Mouse (Mus musculus) testis, adult 2 months (tissue): ENCODE measurements around the gene Gm5114. TPM values are rescaled to one million over a fixed set of nuclear protein-coding genes. Genes with fewer than 3 reads are reported as not detected.
"Not testable (repeated sequence)": the region's sequence is repeated elsewhere in the genome, so short reads cannot be mapped to it uniquely, and the experiment has no call there.

Experiments used
- H3K27ac ChIP-seq: fragments of 200-500 bp; 2 replicates; pipeline ENCODE4 v1.5.1; 2012; ENCODE audit warnings: low read depth, low read length; ENCODE audit not compliant: control insufficient read depth, insufficient read depth
- H3K27me3 ChIP-seq: fragments of 200-500 bp; 2 replicates; pipeline ENCODE4 v1.6.1; 2012; ENCODE audit warnings: mild to moderate bottlenecking, low read length, moderate library complexity; ENCODE audit not compliant: control insufficient read depth, insufficient read depth
- H3K36me3 ChIP-seq: fragments of 200-500 bp; 2 replicates; pipeline ENCODE4 v1.6.1; 2012; ENCODE audit warnings: mild to moderate bottlenecking, low read length; ENCODE audit not compliant: control insufficient read depth, insufficient read depth
- H3K4me1 ChIP-seq: fragments of 200-500 bp; 2 replicates; pipeline ENCODE4 v1.6.1; 2012; ENCODE audit warnings: low read length; ENCODE audit not compliant: control insufficient read depth, insufficient read depth
- H3K4me3 ChIP-seq: fragments of 200-500 bp; 2 replicates; pipeline ENCODE4 v1.5.1; 2012; ENCODE audit warnings: low read depth, mild to moderate bottlenecking, low read length, moderate library complexity, mixed read lengths; ENCODE audit not compliant: control insufficient read depth
- CTCF ChIP-seq: fragments of 200-500 bp; IDR thresholded peaks from 2 replicates; pipeline ENCODE4 v1.5.1; 2012; ENCODE audit warnings: low read depth, mild to moderate bottlenecking, inconsistent platforms, low read length, moderate library complexity; ENCODE audit not compliant: control insufficient read depth, insufficient read depth, insufficient replicate concordance
- POLR2A ChIP-seq: fragments of 200-500 bp; IDR thresholded peaks from 2 replicates; pipeline ENCODE4 v1.6.1; 2012; ENCODE audit warnings: low read depth, mild to moderate bottlenecking, inconsistent platforms, low read length, moderate library complexity; ENCODE audit not compliant: control insufficient read depth
- polyA plus RNA-seq: library from polyadenylated mRNA; depleted of rRNA; stranded (reverse); fragments of >200 nt; gene quantifications from 2 replicates; pipeline ENCODE4 v1.2.3, GENCODE M21; 2012; rRNA removed

Gene Gm5114
- 9.0 and 11.3 TPM in 2 replicates for polyA plus RNA-seq

DNA sequence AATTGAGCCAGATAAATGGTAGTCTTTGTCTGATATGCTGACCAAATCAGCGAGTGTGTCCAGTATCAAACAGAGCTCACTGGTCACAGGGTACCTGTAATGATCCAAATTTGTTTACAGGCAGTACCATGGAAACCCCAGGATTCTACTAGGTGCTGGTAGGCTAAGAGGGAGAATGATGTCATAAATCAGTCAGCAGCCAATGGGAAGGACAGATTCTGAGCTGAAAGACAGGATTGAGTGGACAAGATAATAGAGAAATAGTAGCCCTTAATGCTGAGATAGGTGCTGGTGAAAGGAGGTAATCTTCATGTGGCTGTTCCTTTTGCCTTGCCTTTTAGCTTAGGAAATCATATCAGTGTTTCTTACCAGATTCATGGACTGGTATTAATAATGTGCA, at the start of gene Gm5114:
Gene Gm5114, minus strand, starts transcription at position 101 of the 400 bp plus-strand sequence.
- not testable (repeated sequence) for H3K36me3 ChIP-seq, H3K4me1 ChIP-seq, H3K27ac ChIP-seq, H3K27me3 ChIP-seq
- H3K4me3 ChIP-seq: peak within 1 kb of the TSS; percentile 25; the same call in 1 of the 2 replicates

DNA sequence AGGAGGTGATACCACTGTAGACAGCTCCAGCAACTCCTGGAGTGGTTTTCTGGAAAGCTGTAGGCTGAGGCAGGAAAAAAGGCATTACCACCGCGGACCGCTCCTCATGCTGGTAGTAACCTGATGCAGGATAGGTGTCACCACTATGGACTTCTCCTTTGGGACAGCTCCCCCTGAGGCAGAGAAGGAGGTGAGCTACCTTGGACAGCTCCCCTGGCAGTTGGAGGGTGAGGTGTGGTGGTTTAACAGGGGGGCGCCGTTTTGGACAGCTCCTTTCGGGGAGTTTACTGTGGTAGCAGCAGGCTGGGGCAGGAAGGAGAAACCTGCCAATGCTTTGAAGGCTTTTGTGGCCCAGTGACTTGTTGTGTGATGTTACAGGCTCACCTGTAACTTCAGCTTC, 42.8 kb upstream of the Gm5114 start:
- TF ChIP-seq POLR2A: no peak
- TF ChIP-seq CTCF: no peak
- Histone ChIP-seq H3K4me3 (no peak overlapping the region), H3K4me1 (no peaks in the 10 kb centered on the region), H3K27me3 (no peaks in the 10 kb centered on the region), H3K27ac (no peak overlapping the region), H3K36me3 (no peaks in the 10 kb centered on the region)

DNA sequence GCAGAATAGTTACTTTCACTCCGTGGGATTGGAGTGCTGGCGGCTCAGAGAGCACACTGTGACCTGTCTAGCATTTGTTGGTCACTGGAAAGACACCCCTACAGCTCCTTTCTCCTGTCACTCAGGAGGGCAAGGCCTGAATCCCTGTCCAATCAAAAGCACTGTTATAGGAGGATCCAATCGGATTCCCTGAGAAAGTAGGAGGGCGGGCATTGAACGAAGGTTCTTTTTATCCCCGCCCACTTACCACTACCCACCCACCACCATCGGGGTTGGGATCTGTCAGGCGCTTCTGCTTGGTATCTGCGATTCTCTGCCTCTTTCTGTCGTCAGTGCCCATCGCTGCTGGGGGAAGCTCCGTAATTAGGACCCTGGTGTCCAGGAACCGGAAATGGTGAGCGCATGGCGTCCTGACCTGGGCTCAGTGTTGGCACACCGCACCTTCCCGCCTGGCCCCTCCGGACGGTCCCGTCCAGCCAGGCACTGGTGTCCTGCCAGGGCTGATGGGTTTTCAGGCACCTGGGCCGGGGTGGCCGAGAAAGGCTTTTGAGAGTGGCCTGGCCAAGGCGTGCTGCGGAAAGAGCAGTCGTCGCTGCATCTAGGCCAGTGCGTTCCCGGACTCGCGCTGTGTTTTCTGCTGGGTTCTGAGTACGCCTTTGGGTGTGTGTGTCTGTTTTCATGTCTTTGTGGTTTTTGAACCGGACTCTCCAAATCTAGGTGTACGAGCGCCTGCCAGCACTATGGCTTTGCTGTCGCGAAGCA, 36.5 kb upstream of the Gm5114 start:
- peaks cover 8% of the 10 kb centered on the region for H3K4me1 ChIP-seq
- no peak for TF ChIP-seq CTCF
- TF ChIP-seq POLR2A: no peak
- peak overlapping the region; percentile 90 for H3K4me3 ChIP-seq
- no peaks in the 10 kb centered on the region for H3K27me3 ChIP-seq
- H3K27ac ChIP-seq: no peak overlapping the region
- no peaks in the 10 kb centered on the region for H3K36me3 ChIP-seq

DNA sequence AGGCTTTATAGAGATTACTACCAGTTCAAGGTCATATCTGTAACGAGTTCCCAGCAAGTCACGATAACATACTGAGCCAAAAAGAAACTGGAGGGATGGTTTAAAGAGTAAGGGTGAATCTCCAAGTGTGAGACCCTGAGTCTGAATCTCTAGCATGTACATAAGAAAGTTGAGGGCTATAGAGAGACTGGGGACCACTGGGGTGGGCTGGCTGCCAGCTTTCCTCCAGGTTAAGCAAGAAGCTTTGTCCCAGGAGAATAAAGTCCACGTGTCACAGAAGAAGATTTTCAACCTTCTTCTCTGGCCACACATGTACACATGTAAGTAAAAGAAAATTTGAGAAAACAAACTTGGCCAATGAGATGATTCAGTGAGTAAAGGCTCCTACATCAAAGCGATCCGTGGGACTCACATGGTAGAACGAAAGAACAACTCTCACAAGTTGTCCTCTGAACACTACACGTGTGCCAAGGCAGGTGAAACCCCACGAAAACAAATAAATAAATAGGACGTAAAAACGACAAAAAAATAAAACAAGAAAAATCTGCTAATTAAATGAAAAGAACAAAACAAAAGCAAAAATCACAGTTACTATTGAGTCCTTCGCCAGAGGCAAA, 35.8 kb upstream of the Gm5114 start:
- Histone ChIP-seq H3K27me3 (no peaks in the 10 kb centered on the region), H3K4me1 (peaks cover 8% of the 10 kb centered on the region), H3K36me3 (no peaks in the 10 kb centered on the region), H3K4me3 (no peak overlapping the region; the same call in 1 of the 2 replicates), H3K27ac (no peak overlapping the region)
- TF ChIP-seq CTCF: no peak
- no peak for TF ChIP-seq POLR2A

- H3K27ac ChIP-seq: no peak overlapping the region
- H3K4me3 ChIP-seq: no peak overlapping the region
- TF ChIP-seq CTCF (no peak), POLR2A (no peak)
- no peaks in the 10 kb centered on the region for H3K36me3 ChIP-seq
- peaks cover 3% of the 10 kb centered on the region; the same call in 1 of the 2 replicates for H3K4me1 ChIP-seq
- no peaks in the 10 kb centered on the region for H3K27me3 ChIP-seq
Measured at GRCm38 (mm10) chr7:39441237-39441636, 28.3 kb upstream of the Gm5114 start.

DNA sequence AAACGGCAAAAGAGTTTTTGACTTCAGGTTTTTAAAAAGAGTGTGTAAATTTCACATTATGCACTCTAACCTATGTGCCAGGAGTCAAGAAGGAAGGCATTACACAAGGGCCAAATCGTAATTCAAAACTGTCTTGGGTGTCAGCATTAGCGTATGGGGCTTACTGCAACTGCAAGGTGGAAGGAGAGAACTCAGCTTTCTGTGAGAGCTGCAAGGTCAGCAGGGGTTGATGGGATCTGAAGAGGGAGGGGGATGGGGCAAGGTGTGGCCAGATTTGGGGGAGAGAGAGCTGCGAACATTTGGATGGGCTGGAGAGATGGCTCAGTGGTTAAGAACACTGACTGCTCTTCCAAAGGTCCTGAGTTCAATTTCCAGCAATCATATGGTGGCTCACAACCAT, 27.4 kb upstream of the Gm5114 start:
- Histone ChIP-seq H3K27ac (no peak overlapping the region), H3K27me3 (no peaks in the 10 kb centered on the region), H3K36me3 (no peaks in the 10 kb centered on the region), H3K4me1 (no peaks in the 10 kb centered on the region), H3K4me3 (no peak overlapping the region)
- no peak for TF ChIP-seq CTCF
- TF ChIP-seq POLR2A: no peak

Other genes with a start within 250 kb of the Gm5114 start
- gene Zfp619, start 104.6 kb upstream of the Gm5114 start, polyA plus RNA-seq: 0.13 and 0.16 TPM in 2 replicates